Mouse (Mus musculus) MEL (cell line): ENCODE results near the gene Cdk4. TPM values are rescaled to one million over a fixed set of nuclear protein-coding genes. Genes with fewer than 3 reads are reported as not detected.

Experiments
- DNase-seq: peaks from one replicate; pipeline ENCODE4 v3.0.0; 2011; ENCODE audit warnings: low read depth, low spot score
- H3K27ac ChIP-seq: 2 replicates; pipeline ENCODE4 v1.5.1; 2012; ENCODE audit warnings: low read depth, mild to moderate bottlenecking, control low read depth, low read length, moderate library complexity; ENCODE audit not compliant: control insufficient read depth
- H3K27me3 ChIP-seq, 2 experiments: fragments of 150-350 bp in 1 of 2; sonication (generic) in 1 of 2; 2 replicates each; pipeline ENCODE4 v1.6.1; 2012; ENCODE audit warnings: low read length in 2 of 2, mild to moderate bottlenecking in 2 of 2, improper control_type of control experiment in 1 of 2, moderate library complexity in 1 of 2; ENCODE audit not compliant: insufficient read depth in 2 of 2, control insufficient read depth in 1 of 2
- H3K36me3 ChIP-seq, 2 experiments: 2 replicates each; pipeline ENCODE4 v1.6.1; 2012 to 2014; ENCODE audit warnings: low read length in 2 of 2, improper control_type of control experiment in 1 of 2, inconsistent platforms in 1 of 2, mild to moderate bottlenecking in 1 of 2; ENCODE audit not compliant: insufficient read depth in 2 of 2, control insufficient read depth in 1 of 2
- H3K4me1 ChIP-seq, 2 experiments: fragments of 150-350 bp in 1 of 2; sonication (generic) in 1 of 2; 2 replicates each; pipeline ENCODE4 v1.6.1; 2012; ENCODE audit warnings: low read length in 2 of 2, improper control_type of control experiment in 1 of 2, mild to moderate bottlenecking in 1 of 2; ENCODE audit not compliant: insufficient read depth in 2 of 2, control insufficient read depth in 1 of 2
- H3K4me3 ChIP-seq, 2 experiments: fragments of 150-350 bp in 1 of 2; sonication (generic) in 1 of 2; 2 replicates each; pipeline ENCODE4 v1.5.1; 2012; ENCODE audit warnings: low read depth in 2 of 2, low read length in 2 of 2, mild to moderate bottlenecking in 2 of 2, moderate library complexity in 2 of 2, control low read depth in 1 of 2, improper control_type of control experiment in 1 of 2; ENCODE audit not compliant: control insufficient read depth in 1 of 2, insufficient read depth in 1 of 2
- H3K79me2 ChIP-seq: 2 replicates; pipeline ENCODE4 v1.6.1; 2012; ENCODE audit warnings: mild to moderate bottlenecking, low read length, moderate library complexity; ENCODE audit not compliant: control insufficient read depth, poor library complexity, insufficient read depth
- H3K9ac ChIP-seq: 2 replicates; pipeline ENCODE4 v1.6.1; 2012; ENCODE audit warnings: low read depth, mild to moderate bottlenecking, control low read depth, low read length, moderate library complexity; ENCODE audit not compliant: control insufficient read depth, poor library complexity, severe bottlenecking
- H3K9me3 ChIP-seq: fragments of 150-350 bp; sonication (generic); replicated peaks from 2 replicates; pipeline ENCODE4 v1.6.1; 2012; ENCODE audit warnings: mild to moderate bottlenecking, low read length, improper control_type of control experiment, moderate library complexity; ENCODE audit not compliant: insufficient read depth
- BHLHE40 ChIP-seq: IDR thresholded peaks from 2 replicates; pipeline ENCODE4 v1.6.1; 2012; ENCODE audit warnings: low read depth, mild to moderate bottlenecking, inconsistent platforms, low read length, improper control_type of control experiment, borderline replicate concordance
- CTCF ChIP-seq, 3 experiments: IDR thresholded peaks in 2 of 3; conservative IDR thresholded peaks in 1 of 3; 2 replicates each; pipeline ENCODE4 v1.5.1; 2011 to 2012; ENCODE audit warnings: low read length in 3 of 3, low read depth in 2 of 3, mild to moderate bottlenecking in 2 of 3, improper control_type of control experiment in 1 of 3, inconsistent platforms in 1 of 3, mixed read lengths in 1 of 3, moderate library complexity in 1 of 3; ENCODE audit not compliant: control insufficient read depth in 1 of 3, insufficient read depth in 1 of 3, poor library complexity in 1 of 3, severe bottlenecking in 1 of 3
- E2F4 ChIP-seq: IDR thresholded peaks from 2 replicates; pipeline ENCODE4 v1.6.1; 2011; ENCODE audit warnings: low read depth, low read length, improper control_type of control experiment, borderline replicate concordance
- ELF1 ChIP-seq: IDR thresholded peaks from 2 replicates; pipeline ENCODE4 v1.6.1; 2014; ENCODE audit warnings: low read depth, mild to moderate bottlenecking, inconsistent platforms, low read length, improper control_type of control experiment, moderate library complexity
- ETS1 ChIP-seq: IDR thresholded peaks from 2 replicates; pipeline ENCODE4 v1.6.1; 2012; ENCODE audit warnings: low read depth, mild to moderate bottlenecking, inconsistent platforms, low read length, improper control_type of control experiment, moderate library complexity
- GATA1 ChIP-seq: IDR thresholded peaks from 2 replicates; pipeline ENCODE4 v1.6.1; 2011; ENCODE audit warnings: low read depth, low read length, improper control_type of control experiment
- HCFC1 ChIP-seq: IDR thresholded peaks from 2 replicates; pipeline ENCODE4 v1.6.1; 2012; ENCODE audit warnings: low read depth, mild to moderate bottlenecking, inconsistent platforms, low read length, improper control_type of control experiment, moderate library complexity
- JUND ChIP-seq: IDR thresholded peaks from 2 replicates; pipeline ENCODE4 v1.6.1; 2011; ENCODE audit warnings: low read depth, mild to moderate bottlenecking, improper control_type of control experiment, low read length
- KAT2A ChIP-seq: conservative IDR thresholded peaks from 2 replicates; pipeline ENCODE4 v1.6.1; 2012; ENCODE audit warnings: low read depth, low read length, improper control_type of control experiment, inconsistent platforms
- MAFK ChIP-seq: IDR thresholded peaks from 2 replicates; pipeline ENCODE4 v1.6.1; 2011; ENCODE audit warnings: low read depth, mild to moderate bottlenecking, low read length, improper control_type of control experiment, borderline replicate concordance
- MAX ChIP-seq: IDR thresholded peaks from 2 replicates; pipeline ENCODE4 v1.6.1; 2011; ENCODE audit warnings: low read length, improper control_type of control experiment
- MAZ ChIP-seq: IDR thresholded peaks from 2 replicates; pipeline ENCODE4 v1.6.1; 2012; ENCODE audit warnings: low read depth, mild to moderate bottlenecking, inconsistent platforms, low read length, improper control_type of control experiment
- MXI1 ChIP-seq: IDR thresholded peaks from 2 replicates; pipeline ENCODE4 v1.6.1; 2011; ENCODE audit warnings: mild to moderate bottlenecking, low read depth, low read length, improper control_type of control experiment
- MYC ChIP-seq: IDR thresholded peaks from 2 replicates; pipeline ENCODE4 v1.6.1; 2011; ENCODE audit warnings: low read depth, mild to moderate bottlenecking, low read length, improper control_type of control experiment, moderate library complexity
- NELFE ChIP-seq: IDR thresholded peaks from 2 replicates; pipeline ENCODE4 v1.6.1; 2011; ENCODE audit warnings: low read depth, low read length, improper control_type of control experiment
- POLR2A ChIP-seq, 2 experiments: IDR thresholded peaks; 2 replicates each; pipeline ENCODE4 v1.6.1; 2011 to 2012; ENCODE audit warnings: low read length in 2 of 2, mild to moderate bottlenecking in 2 of 2, control low read depth in 1 of 2, improper control_type of control experiment in 1 of 2, low read depth in 1 of 2, moderate library complexity in 1 of 2; ENCODE audit not compliant: control insufficient read depth in 1 of 2, insufficient read depth in 1 of 2, poor library complexity in 1 of 2
- POLR2AphosphoS2 ChIP-seq: IDR thresholded peaks from 2 replicates; pipeline ENCODE4 v1.6.1; 2011; ENCODE audit warnings: low read length, improper control_type of control experiment
- RAD21 ChIP-seq: IDR thresholded peaks from 2 replicates; pipeline ENCODE4 v1.6.1; 2011; ENCODE audit warnings: mild to moderate bottlenecking, low read depth, low read length, improper control_type of control experiment
- RCOR1 ChIP-seq: IDR thresholded peaks from 2 replicates; pipeline ENCODE4 v1.6.1; 2012; ENCODE audit warnings: low read depth, mild to moderate bottlenecking, inconsistent platforms, low read length, improper control_type of control experiment
- SIN3A ChIP-seq: IDR thresholded peaks from 2 replicates; pipeline ENCODE4 v1.6.1; 2012; ENCODE audit warnings: low read length, improper control_type of control experiment, inconsistent platforms
- SMC3 ChIP-seq: IDR thresholded peaks from 2 replicates; pipeline ENCODE4 v1.6.1; 2011; ENCODE audit warnings: low read depth, low read length, improper control_type of control experiment
- TBP ChIP-seq: IDR thresholded peaks from 2 replicates; pipeline ENCODE4 v1.8.0; 2011; ENCODE audit warnings: low read depth, low read length, improper control_type of control experiment
- TCF12 ChIP-seq: IDR thresholded peaks from 2 replicates; pipeline ENCODE4 v1.6.1; 2014; ENCODE audit warnings: low read depth, mild to moderate bottlenecking, inconsistent platforms, low read length, improper control_type of control experiment, moderate library complexity
- UBTF ChIP-seq: IDR thresholded peaks from 2 replicates; pipeline ENCODE4 v1.6.1; 2012; ENCODE audit warnings: low read depth, mild to moderate bottlenecking, inconsistent platforms, low read length, improper control_type of control experiment, moderate library complexity, borderline replicate concordance; ENCODE audit not compliant: insufficient read depth
- ZC3H11A ChIP-seq: IDR thresholded peaks from 2 replicates; pipeline ENCODE4 v1.6.1; 2012; ENCODE audit warnings: low read depth, mild to moderate bottlenecking, inconsistent platforms, low read length, improper control_type of control experiment
- ZMIZ1 ChIP-seq: IDR thresholded peaks from 2 replicates; pipeline ENCODE4 v1.6.1; 2012; ENCODE audit warnings: low read depth, mild to moderate bottlenecking, inconsistent platforms, low read length, improper control_type of control experiment, moderate library complexity
- ZNF384 ChIP-seq: IDR thresholded peaks from 2 replicates; pipeline ENCODE4 v1.6.1; 2012; ENCODE audit warnings: low read depth, mild to moderate bottlenecking, inconsistent platforms, low read length, improper control_type of control experiment
- polyA plus RNA-seq, 2 experiments: library from polyadenylated mRNA; stranded (reverse) in 1 of 2; unstranded in 1 of 2; fragments of >175 nt in 1 of 2; fragments of >200 nt in 1 of 2; gene quantifications; 2 replicates each; pipeline versions ENCODE4 v1.2.1 to v1.2.4; 2012; ENCODE audit warnings: low replicate concordance in 2 of 2, low read depth in 1 of 2; ENCODE audit not compliant: insufficient read length in 2 of 2, insufficient read depth in 1 of 2, missing spikeins in 1 of 2
- total RNA-seq: library from RNA; depleted of rRNA; stranded (reverse); fragments of 300-350 nt; gene quantifications from 2 replicates; pipeline ENCODE4 v1.2.3, GENCODE M21; 2012

The Cdk4 gene
- total and polyA plus RNA-seq, 3 experiments, result 443 to 1,325 (median 843) TPM

DNA sequence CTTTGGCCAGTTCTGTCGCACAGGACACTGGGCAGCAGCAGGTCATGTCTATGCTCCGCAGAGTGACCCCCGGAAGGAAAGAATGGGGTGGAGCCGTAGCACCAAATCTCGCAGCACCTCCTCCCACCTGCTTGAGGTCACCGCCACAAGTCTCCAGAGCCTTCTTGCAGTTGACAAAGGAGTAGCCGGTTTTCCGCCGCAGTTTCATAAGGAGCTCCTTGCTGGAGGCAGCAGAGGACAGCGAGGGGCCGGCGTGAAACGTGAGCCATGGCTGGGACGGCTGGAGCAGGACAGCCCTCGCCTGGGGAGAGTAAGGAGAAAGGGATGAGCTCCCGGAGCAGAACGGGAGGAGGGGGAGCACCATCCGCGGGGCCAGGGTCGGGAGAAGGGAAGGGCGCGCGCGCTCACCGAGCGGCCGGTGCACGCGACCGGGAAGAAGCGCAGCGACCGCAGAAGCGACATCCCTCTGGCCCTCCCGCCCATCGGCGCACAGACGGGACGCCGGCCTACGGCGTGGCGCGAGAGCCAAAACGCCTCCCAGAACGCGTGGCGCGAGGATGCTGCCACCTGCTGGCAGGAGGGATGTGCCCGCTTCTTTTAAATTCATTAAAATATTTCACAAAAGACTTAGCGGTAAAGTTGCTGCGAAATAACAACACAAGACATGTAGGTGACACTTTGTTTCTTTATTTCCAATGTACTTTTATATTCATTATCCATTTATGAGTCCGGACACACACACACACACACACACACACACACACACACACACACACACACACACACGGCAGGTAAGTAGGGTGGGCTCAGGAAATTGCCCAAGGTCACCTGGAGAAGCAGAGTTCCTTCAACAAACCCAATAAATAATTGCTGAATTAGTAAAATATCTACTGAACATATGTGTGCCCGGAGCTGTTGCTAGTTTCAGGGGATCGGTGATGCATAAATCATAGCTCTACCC, 32.7 kb upstream of the Cdk4 start, which contains the start of gene Tsfm:
Tsfm (minus strand) TSS at position 505 of the 961 bp plus-strand sequence.
- Histone ChIP-seq H3K27ac (peak within 1 kb of the TSS; percentile 43), H3K4me1 (peaks cover 0 to 9% of the 10 kb centered on the region in 2 experiments; a peak in 2 of 4 replicates), H3K36me3 (peaks cover 5 to 10% of the 10 kb centered on the region in 2 experiments; a peak in 3 of 4 replicates), H3K27me3 (no peaks in the 10 kb centered on the region), H3K9ac (peak within 1 kb of the TSS; percentile 88), H3K79me2 (peaks cover 12% of the 10 kb centered on the region), H3K9me3 (no peaks in the 10 kb centered on the region), H3K4me3 (peak within 1 kb of the TSS; percentile 79 to 92)
- TF ChIP-seq MXI1 (peak; percentile 91), HCFC1 (peak; percentile 91), ELF1 (peak; percentile 51; the same call in 1 of the 2 replicates), MYC (peak; percentile 96), TCF12 (peak; percentile 46; the same call in 1 of the 2 replicates), BHLHE40 (peak; percentile 72; the same call in 1 of the 2 replicates), RAD21 (peak; percentile 60), CTCF (IDR thresholded peaks at IDR 0.05 in 2 of 3, conservative IDR thresholded peaks at IDR 0.05 in 1 of 3; ENCODE audit: control insufficient read depth in 1 of 3, insufficient read depth in 1 of 3, low read depth in 2 of 3, low read length in 3 of 3, poor library complexity in 1 of 3, severe bottlenecking in 1 of 3) (peak; percentile 80 to 96 (median 93)), POLR2A (IDR thresholded peaks at IDR 0.05; ENCODE audit: control insufficient read depth in 1 of 2, insufficient read depth in 1 of 2, low read depth in 1 of 2, low read length in 2 of 2, poor library complexity in 1 of 2) (peak; percentile 87 to 92), E2F4 (peak; percentile 83; the same call in 1 of the 2 replicates), NELFE (peak; percentile 88), ZNF384 (no peak), SMC3 (peak; percentile 80), ZMIZ1 (peak; percentile 57; the same call in 1 of the 2 replicates), MAFK (no peak), MAZ (peak; percentile 83; the same call in 1 of the 2 replicates), TBP (peak; percentile 64), ETS1 (no peak), KAT2A (no peak; the same call in 1 of the 2 replicates), RCOR1 (no peak), JUND (no peak), MAX (peak; percentile 89), SIN3A (peak; percentile 95), ZC3H11A (peak; percentile 37), POLR2AphosphoS2 (peak; percentile 75; the same call in 1 of the 2 replicates), GATA1 (no peak), UBTF (no peak)
- peak; percentile 94 for DNase-seq
